Mouse (Mus musculus) stomach, embryonic 16.5 days (tissue): ENCODE data around the gene Cux1. TPM values are rescaled to one million over a fixed set of nuclear protein-coding genes. Genes with fewer than 3 reads are reported as not detected.

Experiments
- ATAC-seq: fragments of 200-750 bp; cut with Nextera tagmentation; 2 replicates; pipeline ENCODE4 v1.8.0; 2017; ENCODE audit warnings: moderate number of reproducible peaks, moderate TSS enrichment; ENCODE audit not compliant: insufficient read depth, low FRiP score
- H3K27ac ChIP-seq: fragments of 300-500 bp; sonication (generic); 2 replicates; pipeline ENCODE4 v1.5.1; 2014; ENCODE audit warnings: low read length
- H3K27me3 ChIP-seq: fragments of 300-500 bp; sonication (generic); 2 replicates; pipeline ENCODE4 v1.6.1; 2014; ENCODE audit warnings: low read length, control low read depth, mixed read lengths; ENCODE audit not compliant: control insufficient read depth, insufficient read depth
- H3K36me3 ChIP-seq: fragments of 300-500 bp; sonication (generic); 2 replicates; pipeline ENCODE4 v1.6.1; 2014; ENCODE audit warnings: low read length; ENCODE audit not compliant: control insufficient read depth, insufficient read depth
- H3K4me1 ChIP-seq: fragments of 300-500 bp; sonication (generic); 2 replicates; pipeline ENCODE4 v1.6.1; 2014; ENCODE audit warnings: low read length, control low read depth, mixed read lengths; ENCODE audit not compliant: control insufficient read depth, insufficient read depth
- H3K4me2 ChIP-seq: fragments of 300-500 bp; sonication (generic); 2 replicates; pipeline ENCODE4 v1.6.1; 2014; ENCODE audit warnings: low read depth, low read length, mixed read lengths
- H3K4me3 ChIP-seq: fragments of 300-500 bp; sonication (generic); replicated peaks from 2 replicates; pipeline ENCODE4 v1.5.1; 2014; ENCODE audit warnings: mild to moderate bottlenecking, low read length
- H3K9ac ChIP-seq: fragments of 300-500 bp; sonication (generic); 2 replicates; pipeline ENCODE4 v1.6.1; 2014; ENCODE audit warnings: low read length
- H3K9me3 ChIP-seq: fragments of 300-500 bp; sonication (generic); replicated peaks from 2 replicates; pipeline ENCODE4 v1.6.1; 2016; ENCODE audit warnings: low read length, control low read depth; ENCODE audit not compliant: control insufficient read depth
- WGBS: fragments of 180-500 bp; shearing (Covaris S2); extraction: QIAGEN DNeasy Blood & Tissue Kit; methylation state at CpG from one replicate; pipeline ENCODE4 v1.1.7; 2014; 5-methylcytosine and 5-hydroxymethylcytosine counted together
- polyA plus RNA-seq: library from polyadenylated mRNA; unstranded; fragments of >200 nt; fragmentation: Nextera tagmentation; extraction: Ambion mirVana; gene quantifications from 2 replicates; pipeline ENCODE4 v1.2.1, GENCODE M21; 2015

Cux1 gene
- polyA plus RNA-seq, 1 experiment from 2014 or later: 77.7 TPM

DNA sequence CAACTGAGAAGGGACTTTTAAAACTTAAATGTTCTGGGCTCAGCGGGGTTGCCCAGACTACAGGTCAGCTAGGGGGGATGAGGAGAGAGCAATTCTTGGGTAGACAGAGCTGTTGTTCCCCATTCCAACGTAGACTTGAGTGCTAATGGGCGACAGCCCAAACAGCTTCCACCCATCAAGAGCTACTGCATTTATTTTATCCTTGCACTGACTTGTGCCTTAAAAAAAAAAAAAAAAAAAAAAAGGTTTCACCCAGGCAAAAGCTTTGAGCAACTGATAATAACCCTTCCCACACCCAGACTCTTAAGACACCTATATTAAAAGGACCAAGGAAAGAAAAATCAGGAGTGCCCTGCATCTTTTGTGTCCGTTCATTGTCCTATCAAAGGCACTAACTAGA is 4.2 kb downstream of the Cux1 start:
- Histone ChIP-seq H3K27me3 (no peaks in the 10 kb centered on the region), H3K4me3 (no peak overlapping the region), H3K9me3 (no peaks in the 10 kb centered on the region), H3K9ac (no peak overlapping the region), H3K4me2 (no peak overlapping the region), H3K36me3 (no peaks in the 10 kb centered on the region), H3K4me1 (peaks cover 30% of the 10 kb centered on the region), H3K27ac (no peak overlapping the region)
- ATAC-seq: no peak
- WGBS: 61% methylated on average over 4 of the region's 4 CpGs

DNA sequence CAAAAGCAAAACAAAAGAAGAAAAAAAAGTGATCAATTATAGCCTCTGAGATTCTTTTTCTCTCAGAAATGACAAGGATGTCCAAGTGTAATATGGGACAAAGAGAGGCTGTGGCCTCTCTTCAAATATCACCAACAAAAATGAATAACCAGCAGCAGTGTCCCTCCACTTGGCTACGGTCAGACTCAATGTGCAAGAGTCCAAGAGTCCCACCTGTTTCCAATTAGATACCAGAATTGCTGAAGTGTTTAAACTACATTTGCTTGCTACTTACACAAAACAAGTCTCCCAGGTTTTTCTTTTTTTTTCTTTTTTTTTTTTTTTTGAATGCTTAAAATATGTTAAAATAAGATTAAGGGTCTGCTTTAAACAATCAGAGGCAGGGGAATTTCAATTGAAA is 5.1 kb downstream of the Cux1 start:
- Histone ChIP-seq H3K9ac (no peak overlapping the region), H3K27ac (no peak overlapping the region), H3K27me3 (no peaks in the 10 kb centered on the region), H3K36me3 (no peaks in the 10 kb centered on the region), H3K4me2 (no peak overlapping the region), H3K4me1 (peaks cover 33% of the 10 kb centered on the region), H3K9me3 (no peaks in the 10 kb centered on the region), H3K4me3 (no peak overlapping the region)
- WGBS: 56% methylated on average over 1 of the region's 1 CpGs
- ATAC-seq: no peak

DNA sequence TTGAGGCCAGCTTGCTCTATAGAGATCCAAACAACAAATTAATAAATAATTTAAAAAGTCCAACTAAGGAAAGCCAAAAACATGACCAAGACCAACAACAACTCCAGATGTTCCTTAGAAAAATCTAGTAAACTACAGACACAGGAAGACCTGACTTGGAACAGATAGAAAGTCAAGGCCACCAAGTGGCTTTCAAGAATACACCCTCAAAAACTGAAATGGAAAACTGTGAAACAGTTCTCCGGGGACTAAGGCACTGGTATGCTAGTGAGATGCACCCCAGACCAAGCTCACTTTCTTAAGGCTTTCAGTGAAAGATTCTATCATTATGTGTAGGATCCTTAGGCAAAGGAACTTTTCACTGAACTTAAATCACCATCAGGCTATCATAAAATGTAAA is 5.6 kb downstream of the Cux1 start:
- H3K4me2 ChIP-seq: no peak overlapping the region
- no peak overlapping the region for H3K27ac ChIP-seq
- H3K27me3 ChIP-seq: no peaks in the 10 kb centered on the region
- no peaks in the 10 kb centered on the region for H3K36me3 ChIP-seq
- H3K4me1 ChIP-seq: peaks cover 35% of the 10 kb centered on the region
- H3K9ac ChIP-seq: no peak overlapping the region
- WGBS: 85% methylated on average over 1 of the region's 1 CpGs
- ATAC-seq: no peak
- no peaks in the 10 kb centered on the region for H3K9me3 ChIP-seq
- H3K4me3 ChIP-seq: no peak overlapping the region

DNA sequence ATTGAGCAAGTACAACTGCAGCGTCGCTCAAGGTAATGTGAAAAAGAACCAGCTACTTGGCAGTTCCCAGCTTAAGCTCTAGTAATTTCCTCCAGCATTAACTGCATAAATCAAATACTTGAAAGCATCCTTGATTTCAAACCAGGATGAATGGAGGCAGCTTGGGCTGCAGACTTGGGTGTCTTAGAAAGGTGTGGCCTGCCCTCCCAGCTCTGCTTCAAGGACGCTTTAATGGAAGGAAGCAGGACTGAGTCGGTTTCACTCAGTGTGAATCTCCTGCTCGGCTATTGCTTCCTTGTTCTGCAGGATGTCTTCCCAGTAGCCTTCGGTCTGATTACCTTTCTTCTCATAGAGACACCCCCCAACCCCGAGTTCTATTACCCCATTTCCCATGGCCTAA is 6.6 kb downstream of the Cux1 start:
- H3K9me3 ChIP-seq: no peaks in the 10 kb centered on the region
- no peak overlapping the region for H3K4me2 ChIP-seq
- no peak overlapping the region for H3K9ac ChIP-seq
- H3K4me1 ChIP-seq: peaks cover 45% of the 10 kb centered on the region
- WGBS: 57% methylated on average over 7 of the region's 7 CpGs
- no peaks in the 10 kb centered on the region for H3K27me3 ChIP-seq
- peak overlapping the region; percentile 40; the same call in 1 of the 2 replicates for H3K27ac ChIP-seq
- ATAC-seq: no peak
- no peaks in the 10 kb centered on the region for H3K36me3 ChIP-seq
- H3K4me3 ChIP-seq: no peak overlapping the region

DNA sequence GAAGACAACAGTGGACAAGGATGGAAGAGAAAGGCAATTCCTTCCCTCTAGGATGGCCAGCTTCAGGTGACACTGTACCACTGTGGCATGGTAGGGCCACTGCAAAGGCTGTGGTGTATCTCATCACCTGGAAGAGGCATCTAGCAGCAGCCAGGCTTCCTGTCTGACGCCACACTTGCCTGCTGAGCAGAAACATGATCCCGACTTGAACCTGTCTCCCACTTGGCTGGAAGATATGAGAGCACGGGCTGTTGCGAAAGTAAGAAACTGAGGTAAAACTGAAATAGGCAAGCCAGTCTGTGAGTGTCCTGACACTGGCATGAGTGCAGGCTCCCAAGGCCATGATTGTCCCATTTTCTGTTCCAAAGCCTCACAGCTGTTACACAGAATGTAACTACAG is 9.8 kb downstream of the Cux1 start:
- 67% methylated on average over 4 of the region's 4 CpGs for WGBS
- Histone ChIP-seq H3K4me2 (no peak overlapping the region), H3K27ac (no peak overlapping the region), H3K36me3 (no peaks in the 10 kb centered on the region), H3K9me3 (no peaks in the 10 kb centered on the region), H3K27me3 (no peaks in the 10 kb centered on the region), H3K4me1 (peaks cover 41% of the 10 kb centered on the region), H3K9ac (no peak overlapping the region), H3K4me3 (no peak overlapping the region)
- no peak for ATAC-seq

DNA sequence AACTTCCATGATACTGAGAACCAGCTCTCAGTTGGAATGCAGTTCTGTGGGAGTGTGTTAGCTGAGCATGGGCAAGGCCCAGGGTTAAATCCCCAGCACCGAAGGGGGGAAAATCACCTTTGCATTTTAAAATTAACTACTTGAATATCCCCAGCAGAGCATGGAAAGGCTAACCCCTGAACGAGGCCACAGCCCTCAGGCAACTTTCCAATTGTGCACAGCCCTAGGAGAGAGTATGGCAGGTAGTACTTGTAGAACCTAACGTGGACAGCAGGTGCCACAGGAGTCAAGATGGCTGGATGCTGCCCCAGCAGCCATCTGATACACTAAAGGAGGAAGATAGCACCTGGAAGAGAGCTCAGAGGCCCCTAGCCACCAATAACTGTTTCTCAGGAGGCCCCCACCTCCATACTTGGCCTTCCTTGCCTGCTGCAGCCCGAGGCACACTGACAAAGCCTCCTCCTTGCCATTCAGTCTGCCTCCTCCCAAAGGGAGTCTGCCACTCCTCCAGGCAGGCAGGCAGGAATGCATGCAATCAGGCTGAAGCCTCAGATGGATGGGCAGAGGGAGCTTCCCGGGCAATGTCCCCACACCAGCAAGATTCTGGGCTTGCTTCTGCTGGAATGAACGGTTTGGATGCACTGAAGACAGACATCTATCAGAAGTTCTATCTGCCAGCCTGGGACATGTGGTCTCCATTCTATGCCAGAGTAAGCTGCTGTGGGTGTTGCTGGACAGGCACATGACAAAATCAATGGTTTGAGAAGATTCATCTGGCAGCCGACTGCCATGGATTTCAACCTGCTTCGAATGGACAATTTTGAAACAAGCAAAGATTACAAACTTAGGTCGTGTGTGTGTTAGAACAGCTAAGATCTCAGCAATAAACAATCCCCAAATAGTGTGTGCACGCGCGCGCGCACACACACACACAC is 10.7 kb downstream of the Cux1 start:
- H3K9me3 ChIP-seq: no peaks in the 10 kb centered on the region
- no peak overlapping the region for H3K4me2 ChIP-seq
- H3K36me3 ChIP-seq: no peaks in the 10 kb centered on the region
- 0 out of 2 replicates have a peak, but pooled peaks have one; percentile 14 for ATAC-seq
- no peak overlapping the region for H3K4me3 ChIP-seq
- peaks cover 43% of the 10 kb centered on the region for H3K4me1 ChIP-seq
- H3K27ac ChIP-seq: no peak overlapping the region
- WGBS: 78% methylated on average over 14 of the region's 14 CpGs
- no peaks in the 10 kb centered on the region for H3K27me3 ChIP-seq
- 0 out of 2 replicates have a peak overlapping the region, but pooled peaks have one; percentile 8 for H3K9ac ChIP-seq

DNA sequence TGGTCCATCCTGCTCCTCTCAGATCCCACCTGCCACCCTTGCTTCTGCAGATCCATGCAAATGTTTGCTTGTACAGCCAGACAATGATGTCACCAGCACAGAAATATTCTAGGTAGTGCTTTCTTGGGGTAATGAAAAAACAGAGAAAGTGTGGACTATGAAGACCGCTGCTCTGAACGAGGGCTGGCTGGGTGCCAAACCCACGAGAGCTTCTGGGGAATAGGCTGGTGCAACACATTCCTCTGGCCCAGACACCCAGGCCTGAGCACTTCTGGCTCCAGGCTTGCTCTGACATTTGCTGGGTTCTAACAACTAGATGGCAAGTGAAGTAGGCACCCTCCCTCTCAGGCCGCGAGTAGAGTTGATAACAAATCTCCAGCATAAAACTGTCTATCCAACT is 11.6 kb downstream of the Cux1 start:
- H3K27ac ChIP-seq: peak overlapping the region; percentile 28; the same call in 1 of the 2 replicates

DNA sequence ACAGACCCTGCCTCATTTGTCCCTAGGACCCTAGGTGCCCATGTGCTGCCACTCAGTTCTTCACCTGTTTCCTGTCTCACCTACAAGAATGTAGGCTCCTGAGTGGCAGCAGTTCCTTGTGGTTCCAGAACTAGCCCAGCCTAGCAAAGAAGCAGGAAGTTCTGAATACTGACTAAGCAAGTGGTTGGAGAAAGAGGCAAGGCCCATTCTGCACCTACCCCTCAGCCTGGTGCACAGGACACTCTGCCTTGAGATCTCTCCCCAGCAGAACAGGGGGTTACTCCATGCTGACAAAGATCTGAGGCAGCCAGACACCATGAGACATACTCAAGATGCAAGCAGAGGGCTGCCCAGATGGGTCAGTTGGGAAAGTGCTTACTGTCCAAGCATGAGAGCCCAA is 14.5 kb downstream of the Cux1 start:
- H3K36me3 ChIP-seq: no peaks in the 10 kb centered on the region
- no peak overlapping the region for H3K4me3 ChIP-seq
- H3K9ac ChIP-seq: no peak overlapping the region
- H3K27me3 ChIP-seq: no peaks in the 10 kb centered on the region
- no peaks in the 10 kb centered on the region for H3K9me3 ChIP-seq
- no peak for ATAC-seq
- no peak overlapping the region for H3K4me2 ChIP-seq
- H3K4me1 ChIP-seq: peaks cover 43% of the 10 kb centered on the region
- H3K27ac ChIP-seq: no peak overlapping the region

More for the DNA sequence above, 11.6 kb downstream of the Cux1 start:
- Histone ChIP-seq H3K4me2 (no peak overlapping the region), H3K9me3 (no peaks in the 10 kb centered on the region), H3K4me1 (peaks cover 49% of the 10 kb centered on the region), H3K9ac (no peak overlapping the region), H3K4me3 (no peak overlapping the region), H3K27me3 (no peaks in the 10 kb centered on the region), H3K36me3 (no peaks in the 10 kb centered on the region)
- 20% methylated on average over 5 of the region's 5 CpGs for WGBS
- peak; percentile 61; the same call in 1 of the 2 replicates for ATAC-seq

DNA sequence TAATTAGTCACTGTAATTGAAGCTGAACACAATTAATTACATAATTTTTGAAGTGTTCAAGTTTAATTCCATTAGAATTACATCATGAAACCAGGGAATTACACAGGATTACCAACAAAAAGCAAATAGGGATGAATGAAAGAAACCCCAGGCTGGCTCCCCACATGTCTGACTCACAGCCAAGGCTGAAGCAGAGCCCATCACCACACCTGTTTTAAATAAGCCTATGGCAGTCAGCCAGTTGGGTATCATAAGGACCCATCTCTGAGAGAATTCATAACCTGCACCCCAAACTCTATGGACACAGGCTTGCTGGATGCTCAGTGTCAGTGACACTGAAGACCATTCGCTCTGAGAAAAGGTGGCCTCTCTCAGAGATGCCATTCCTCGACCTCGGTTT is 15.2 kb downstream of the Cux1 start:
- H3K9me3 ChIP-seq: no peaks in the 10 kb centered on the region
- H3K36me3 ChIP-seq: no peaks in the 10 kb centered on the region
- H3K4me1 ChIP-seq: peaks cover 41% of the 10 kb centered on the region
- H3K9ac ChIP-seq: no peak overlapping the region
- 84% methylated on average over 3 of the region's 3 CpGs for WGBS
- no peak overlapping the region for H3K4me3 ChIP-seq
- H3K27me3 ChIP-seq: no peaks in the 10 kb centered on the region
- H3K4me2 ChIP-seq: no peak overlapping the region
- ATAC-seq: no peak
- no peak overlapping the region for H3K27ac ChIP-seq
